Mouse (Mus musculus): Measurements from ENCODE around the gene Cltc. TPM values are rescaled to one million over a fixed set of nuclear protein-coding genes. Genes with fewer than 3 reads are reported as not detected.
A peak's percentile ranks its signal among the peaks of the same experiment; 100 is the strongest.

Gene Cltc
- polyA plus RNA-seq, 1 experiment: 70.7 TPM

DNA sequence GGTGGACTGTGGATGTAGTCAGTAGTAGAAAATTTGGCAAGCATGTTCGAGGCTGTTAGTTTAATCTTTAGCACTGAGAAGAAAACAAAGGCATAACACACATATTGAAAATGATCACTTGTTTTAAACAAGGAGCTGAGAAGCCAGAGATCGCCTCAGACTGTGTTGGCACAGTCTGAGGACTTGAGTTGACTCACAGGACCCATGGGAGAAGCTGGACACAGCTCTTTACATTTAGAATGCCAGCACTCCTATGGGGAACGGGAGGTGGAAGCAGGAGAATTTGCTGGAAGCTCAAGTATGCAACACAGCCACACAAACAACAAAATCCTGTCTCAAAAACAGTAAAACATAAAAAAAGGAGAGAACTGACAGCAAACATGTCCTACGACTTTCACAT is 103.3 kb downstream of the Cltc start:
- H3K4me3 ChIP-seq (ENCODE audit: control insufficient read depth, insufficient read depth, low read length): no peak overlapping the region
- no peaks in the 10 kb centered on the region for H3K27me3 ChIP-seq (ENCODE audit: control insufficient read depth, insufficient read depth, low read length)
- TF ChIP-seq POLR2A (IDR thresholded peaks at IDR 0.05; ENCODE audit: control insufficient read depth, extremely low read depth, insufficient read depth, low read length, poor library complexity): no peak
- no peak for TF ChIP-seq CTCF (IDR thresholded peaks at IDR 0.05; ENCODE audit: borderline replicate concordance, control insufficient read depth, extremely low read depth, insufficient read depth, low read length, poor library complexity)
- WGBS: 97% methylated on average over 4 of the region's 4 CpGs
- no peak overlapping the region for H3K27ac ChIP-seq (ENCODE audit: control insufficient read depth, insufficient read depth, low read length)
- no peak for DNase-seq
- no peaks in the 10 kb centered on the region for H3K4me1 ChIP-seq (replicated peaks; ENCODE audit: control insufficient read depth, insufficient read depth, low read length)
- no peaks in the 10 kb centered on the region; the same call in 1 of the 2 replicates for H3K36me3 ChIP-seq (ENCODE audit: control insufficient read depth, insufficient read depth, low read length)

DNA sequence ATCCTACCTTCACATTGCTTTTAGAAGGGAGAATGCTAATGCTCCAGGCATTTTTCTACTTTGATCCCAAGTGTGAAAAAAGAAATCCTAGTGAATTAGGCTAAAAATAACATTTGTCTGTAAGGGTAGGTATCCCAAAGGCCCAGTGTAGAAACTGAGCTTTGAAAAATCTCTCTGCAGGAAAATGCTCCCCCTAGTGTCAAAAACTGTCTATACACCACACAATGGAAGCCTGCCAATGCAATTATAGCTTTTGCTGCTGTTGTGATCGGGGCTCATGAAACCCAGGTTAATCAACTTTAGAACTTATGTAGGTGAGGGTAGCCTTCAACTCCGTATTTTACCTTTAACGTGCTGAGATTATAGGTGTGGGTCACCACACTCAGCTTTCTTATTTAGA is 103.9 kb downstream of the Cltc start:
- H3K27ac ChIP-seq (ENCODE audit: control insufficient read depth, insufficient read depth, low read length): no peak overlapping the region
- TF ChIP-seq POLR2A (IDR thresholded peaks at IDR 0.05; ENCODE audit: control insufficient read depth, extremely low read depth, insufficient read depth, low read length, poor library complexity): no peak
- H3K4me1 ChIP-seq (replicated peaks; ENCODE audit: control insufficient read depth, insufficient read depth, low read length): no peaks in the 10 kb centered on the region
- no peaks in the 10 kb centered on the region; the same call in 1 of the 2 replicates for H3K36me3 ChIP-seq (ENCODE audit: control insufficient read depth, insufficient read depth, low read length)
- H3K27me3 ChIP-seq (ENCODE audit: control insufficient read depth, insufficient read depth, low read length): no peaks in the 10 kb centered on the region
- no peak overlapping the region for H3K4me3 ChIP-seq (ENCODE audit: control insufficient read depth, insufficient read depth, low read length)
- DNase-seq: peak; percentile 50
- 38% methylated on average over 3 of the region's 3 CpGs for WGBS

DNA sequence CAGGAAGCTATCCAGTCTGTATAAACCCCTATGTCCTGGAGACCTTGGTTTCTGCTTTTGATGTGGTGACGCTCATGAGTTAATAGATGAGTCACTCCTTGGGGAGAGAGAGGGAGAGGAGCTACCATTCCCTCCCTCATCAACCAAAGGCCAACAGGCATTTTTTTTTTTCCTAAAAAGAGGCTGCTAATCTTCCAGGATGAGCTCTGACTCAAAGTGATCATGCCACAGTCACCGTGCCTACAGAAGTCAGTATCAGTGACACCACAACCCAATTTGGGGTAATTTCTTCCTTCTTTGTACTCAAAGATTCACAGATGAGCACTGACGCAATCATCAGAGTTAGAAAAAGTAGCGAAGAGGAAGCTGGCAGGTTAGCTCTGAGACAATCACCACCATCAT is 104.8 kb downstream of the Cltc start:
- WGBS: 74% methylated on average over 4 of the region's 4 CpGs
- TF ChIP-seq POLR2A (IDR thresholded peaks at IDR 0.05; ENCODE audit: control insufficient read depth, extremely low read depth, insufficient read depth, low read length, poor library complexity): no peak
- no peak for TF ChIP-seq CTCF (IDR thresholded peaks at IDR 0.05; ENCODE audit: borderline replicate concordance, control insufficient read depth, extremely low read depth, insufficient read depth, low read length, poor library complexity)
- Histone ChIP-seq H3K27ac (ENCODE audit: control insufficient read depth, insufficient read depth, low read length) (no peak overlapping the region), H3K4me3 (ENCODE audit: control insufficient read depth, insufficient read depth, low read length) (no peak overlapping the region), H3K27me3 (ENCODE audit: control insufficient read depth, insufficient read depth, low read length) (no peaks in the 10 kb centered on the region), H3K4me1 (replicated peaks; ENCODE audit: control insufficient read depth, insufficient read depth, low read length) (no peaks in the 10 kb centered on the region), H3K36me3 (ENCODE audit: control insufficient read depth, insufficient read depth, low read length) (no peaks in the 10 kb centered on the region)
- DNase-seq: no peak

DNA sequence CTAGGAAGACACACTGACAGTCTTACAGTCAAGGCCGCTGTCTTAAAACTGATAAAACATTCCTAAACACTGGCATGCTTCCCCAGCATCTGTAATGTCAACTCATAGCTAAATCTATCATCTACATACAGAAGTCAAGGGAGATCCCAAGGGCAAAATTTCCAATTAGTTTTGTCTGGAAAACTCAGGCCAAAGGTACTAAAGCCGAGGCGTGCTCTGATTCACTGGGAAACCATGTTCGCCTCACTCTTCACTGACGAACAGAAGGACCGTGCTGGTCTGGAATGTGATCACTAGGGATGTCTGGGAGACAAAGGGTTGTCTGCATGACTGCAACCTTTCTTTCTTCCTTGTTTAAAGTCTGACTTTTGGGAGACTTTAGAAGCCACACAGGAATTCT is 106.7 kb downstream of the Cltc start:
- TF ChIP-seq CTCF (IDR thresholded peaks at IDR 0.05; ENCODE audit: borderline replicate concordance, control insufficient read depth, extremely low read depth, insufficient read depth, low read length, poor library complexity) (no peak), POLR2A (IDR thresholded peaks at IDR 0.05; ENCODE audit: control insufficient read depth, extremely low read depth, insufficient read depth, low read length, poor library complexity) (no peak)
- no peaks in the 10 kb centered on the region for H3K36me3 ChIP-seq (ENCODE audit: control insufficient read depth, insufficient read depth, low read length)
- H3K4me3 ChIP-seq (ENCODE audit: control insufficient read depth, insufficient read depth, low read length): no peak overlapping the region
- H3K27me3 ChIP-seq (ENCODE audit: control insufficient read depth, insufficient read depth, low read length): no peaks in the 10 kb centered on the region
- WGBS: 95% methylated on average over 6 of the region's 6 CpGs
- H3K27ac ChIP-seq (ENCODE audit: control insufficient read depth, insufficient read depth, low read length): no peak overlapping the region
- no peaks in the 10 kb centered on the region for H3K4me1 ChIP-seq (replicated peaks; ENCODE audit: control insufficient read depth, insufficient read depth, low read length)
- DNase-seq: no peak

DNA sequence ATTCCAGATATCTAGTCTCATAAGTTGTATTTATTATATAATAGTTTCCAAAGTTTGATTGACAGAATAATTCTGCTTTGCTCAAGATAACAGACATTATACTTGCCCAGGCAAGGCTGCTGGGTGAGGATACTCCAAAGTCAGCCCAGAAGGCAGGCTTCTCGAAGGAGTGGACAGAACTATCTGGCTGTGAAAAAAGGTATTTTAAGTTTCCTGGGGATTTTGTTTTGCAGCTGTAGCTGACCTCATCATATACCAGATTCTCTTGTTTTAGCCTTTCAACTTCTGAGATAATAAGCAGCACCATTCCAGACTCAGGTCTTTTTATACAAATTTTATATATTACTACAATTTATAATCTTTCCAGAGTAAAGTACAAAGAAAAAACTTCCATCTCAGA is 107.8 kb downstream of the Cltc start:
- H3K36me3 ChIP-seq (ENCODE audit: control insufficient read depth, insufficient read depth, low read length): no peaks in the 10 kb centered on the region
- no peaks in the 10 kb centered on the region for H3K27me3 ChIP-seq (ENCODE audit: control insufficient read depth, insufficient read depth, low read length)
- DNase-seq: no peak
- H3K27ac ChIP-seq (ENCODE audit: control insufficient read depth, insufficient read depth, low read length): no peak overlapping the region
- H3K4me3 ChIP-seq (ENCODE audit: control insufficient read depth, insufficient read depth, low read length): no peak overlapping the region
- 94% methylated on average over 1 of the region's 1 CpGs for WGBS
- H3K4me1 ChIP-seq (replicated peaks; ENCODE audit: control insufficient read depth, insufficient read depth, low read length): no peaks in the 10 kb centered on the region
- TF ChIP-seq CTCF (IDR thresholded peaks at IDR 0.05; ENCODE audit: borderline replicate concordance, control insufficient read depth, extremely low read depth, insufficient read depth, low read length, poor library complexity): no peak
- no peak for TF ChIP-seq POLR2A (IDR thresholded peaks at IDR 0.05; ENCODE audit: control insufficient read depth, extremely low read depth, insufficient read depth, low read length, poor library complexity)

DNA sequence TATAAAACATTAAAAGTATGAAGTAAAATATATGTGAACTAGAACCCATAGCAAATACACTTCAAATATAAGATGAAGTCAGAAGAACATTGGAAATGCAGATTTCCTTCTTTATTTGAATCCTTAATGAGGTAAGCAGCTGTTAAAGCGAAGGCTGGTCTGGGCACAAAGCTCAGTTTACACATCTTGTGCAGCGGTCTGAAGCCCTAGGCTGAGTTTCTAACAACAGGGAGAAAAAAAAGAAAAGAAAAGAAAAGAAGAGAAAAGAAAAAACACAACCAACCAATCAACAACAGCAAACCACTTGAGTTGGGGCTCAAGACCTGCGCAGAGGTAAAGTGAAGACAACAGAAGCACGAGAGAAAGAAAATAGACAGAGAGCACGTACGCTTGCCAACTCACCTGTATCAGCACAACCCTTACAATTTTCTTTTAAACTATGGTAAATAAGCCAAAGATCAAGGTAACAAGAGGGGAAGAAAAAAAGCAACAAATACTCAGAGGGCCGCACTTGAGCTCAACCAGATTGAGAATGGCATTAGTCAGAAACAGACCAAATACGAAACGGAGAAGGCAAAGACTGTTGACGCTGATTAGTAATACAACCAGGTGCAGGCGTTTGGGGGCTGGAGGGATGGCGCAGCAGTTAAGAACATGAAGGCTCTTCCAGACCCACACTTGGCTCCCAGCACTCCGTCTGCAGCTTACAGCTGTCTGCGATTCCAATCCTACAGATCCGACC is 109.5 kb downstream of the Cltc start:
- DNase-seq: no peak
- WGBS: 97% methylated on average over 15 of the region's 15 CpGs
- no peak overlapping the region for H3K27ac ChIP-seq (ENCODE audit: control insufficient read depth, insufficient read depth, low read length)
- H3K4me1 ChIP-seq (replicated peaks; ENCODE audit: control insufficient read depth, insufficient read depth, low read length): no peaks in the 10 kb centered on the region
- H3K36me3 ChIP-seq (ENCODE audit: control insufficient read depth, insufficient read depth, low read length): peaks cover 4% of the 10 kb centered on the region
- TF ChIP-seq CTCF (IDR thresholded peaks at IDR 0.05; ENCODE audit: borderline replicate concordance, control insufficient read depth, extremely low read depth, insufficient read depth, low read length, poor library complexity) (no peak), POLR2A (IDR thresholded peaks at IDR 0.05; ENCODE audit: control insufficient read depth, extremely low read depth, insufficient read depth, low read length, poor library complexity) (no peak)
- H3K4me3 ChIP-seq (ENCODE audit: control insufficient read depth, insufficient read depth, low read length): no peak overlapping the region
- H3K27me3 ChIP-seq (ENCODE audit: control insufficient read depth, insufficient read depth, low read length): no peaks in the 10 kb centered on the region
